Mouse (Mus musculus) myocyte (in vitro differentiated cells): ENCODE data around the gene Elovl6. TPM values are rescaled to one million over a fixed set of nuclear protein-coding genes. Genes with fewer than 3 reads are reported as not detected.

ENCODE experiments used
- H3K27me3 ChIP-seq: one replicate; pipeline ENCODE4 v1.6.1; 2011; ENCODE audit not compliant: control insufficient read depth, insufficient read depth, insufficient read length
- H3K36me3 ChIP-seq: one replicate; pipeline ENCODE4 v1.6.1; 2011; ENCODE audit not compliant: control insufficient read depth, insufficient read depth
- H3K4me2 ChIP-seq: one replicate; pipeline ENCODE4 v1.6.1; 2011; ENCODE audit warnings: low read depth, control low read depth
- H3K4me3 ChIP-seq: one replicate; pipeline ENCODE4 v1.5.1; 2011; ENCODE audit warnings: mild to moderate bottlenecking, control low read depth, moderate library complexity
- H3K79me2 ChIP-seq: one replicate; pipeline ENCODE4 v1.6.1; 2011; ENCODE audit not compliant: control insufficient read depth, insufficient read depth
- H3ac ChIP-seq: one replicate; pipeline ENCODE4 v1.6.1; 2011; ENCODE audit not compliant: control insufficient read depth, insufficient read length
- CEBPB ChIP-seq: IDR thresholded peaks from 2 replicates; pipeline ENCODE4 v1.6.1; 2011; ENCODE audit warnings: mild to moderate bottlenecking, moderate library complexity; ENCODE audit not compliant: poor library complexity, insufficient read depth, severe bottlenecking
- E2F4 ChIP-seq: IDR thresholded peaks from one replicate; pipeline ENCODE4 v1.6.1; 2011; ENCODE audit warnings: mild to moderate bottlenecking, control low read depth, moderate library complexity; ENCODE audit not compliant: insufficient read depth
- MAX ChIP-seq: IDR thresholded peaks from one replicate; pipeline ENCODE4 v1.6.1; 2011; ENCODE audit warnings: low read depth, mild to moderate bottlenecking, control low read depth
- MYOD1 ChIP-seq, 3 experiments: IDR thresholded peaks; one replicate each; pipeline ENCODE4 v1.6.1; 2011; ENCODE audit warnings: control low read depth in 2 of 3, low read depth in 2 of 3, mild to moderate bottlenecking in 2 of 3, moderate library complexity in 1 of 3; ENCODE audit not compliant: insufficient read length in 2 of 3, control insufficient read depth in 1 of 3
- MYOG ChIP-seq, 3 experiments: IDR thresholded peaks; one replicate each; pipeline ENCODE4 v1.6.1; 2011; ENCODE audit warnings: control low read depth in 2 of 3, low read depth in 2 of 3, mild to moderate bottlenecking in 2 of 3; ENCODE audit not compliant: insufficient read length in 2 of 3, control insufficient read depth in 1 of 3, insufficient read depth in 1 of 3
- POLR2A ChIP-seq: IDR thresholded peaks from one replicate; pipeline ENCODE4 v1.6.1; 2011; ENCODE audit warnings: low read depth, mild to moderate bottlenecking, control low read depth, moderate library complexity; ENCODE audit not compliant: insufficient read length
- POLR2AphosphoS2 ChIP-seq: IDR thresholded peaks from one replicate; pipeline ENCODE4 v1.6.1; 2011; ENCODE audit warnings: low read depth, control low read depth; ENCODE audit not compliant: insufficient read length
- REST ChIP-seq: IDR thresholded peaks from one replicate; pipeline ENCODE4 v1.6.1; 2011; ENCODE audit warnings: mild to moderate bottlenecking, control low read depth, moderate library complexity; ENCODE audit not compliant: insufficient read depth, insufficient read length
- SRF ChIP-seq: IDR thresholded peaks from one replicate; pipeline ENCODE4 v1.6.1; 2011; ENCODE audit warnings: low read depth; ENCODE audit not compliant: control insufficient read depth, insufficient read length
- TCF12 ChIP-seq: IDR thresholded peaks from one replicate; pipeline ENCODE4 v1.6.1; 2011; ENCODE audit warnings: mild to moderate bottlenecking, control low read depth; ENCODE audit not compliant: poor library complexity, insufficient read depth, severe bottlenecking
- TCF3 ChIP-seq: IDR thresholded peaks from one replicate; pipeline ENCODE4 v1.6.1; 2011; ENCODE audit warnings: low read depth, control low read depth; ENCODE audit not compliant: insufficient read length
- USF1 ChIP-seq: IDR thresholded peaks from one replicate; pipeline ENCODE4 v1.6.1; 2011; ENCODE audit warnings: low read depth, mild to moderate bottlenecking, control low read depth, moderate library complexity
- polyA plus RNA-seq: library from polyadenylated mRNA; unstranded; fragments of >200 nt; fragmentation: generic; extraction: Trizol; gene quantifications from one replicate; pipeline ENCODE4 v1.2.1, GENCODE M21; 2012; ENCODE audit warnings: missing spikeins

Gene Elovl6
- polyA plus RNA-seq, 1 experiment: 6.8 TPM

- H3K27me3 ChIP-seq: no peaks in the 10 kb centered on the region
- H3K79me2 ChIP-seq: no peaks in the 10 kb centered on the region
- TF ChIP-seq TCF3: no peak
- H3ac ChIP-seq: no peak overlapping the region
- H3K4me2 ChIP-seq: no peak overlapping the region
- no peaks in the 10 kb centered on the region for H3K36me3 ChIP-seq
- no peak overlapping the region for H3K4me3 ChIP-seq
Observed at GRCm38 (mm10) chr3:129637446-129637845, 105.3 kb downstream of the Elovl6 start.

GRCm38 (mm10) chr3:129639701-129640100, 107.5 kb downstream of the Elovl6 start:
- Histone ChIP-seq H3ac (no peak overlapping the region), H3K79me2 (no peaks in the 10 kb centered on the region), H3K36me3 (no peaks in the 10 kb centered on the region), H3K4me3 (no peak overlapping the region), H3K27me3 (no peaks in the 10 kb centered on the region), H3K4me2 (no peak overlapping the region)
- no peak for TF ChIP-seq MYOG (IDR thresholded peaks at IDR 0.05; ENCODE audit: control insufficient read depth in 1 of 3, insufficient read depth in 1 of 3, insufficient read length in 2 of 3, low read depth in 2 of 3)
- TF ChIP-seq MYOD1 (IDR thresholded peaks at IDR 0.05; ENCODE audit: control insufficient read depth in 1 of 3, insufficient read length in 2 of 3, low read depth in 2 of 3): no peak
- no peak for TF ChIP-seq E2F4
- TF ChIP-seq MAX: no peak
- no peak for TF ChIP-seq TCF3
- no peak for TF ChIP-seq REST
- TF ChIP-seq SRF: no peak
- TF ChIP-seq POLR2A: no peak
- TF ChIP-seq POLR2AphosphoS2: no peak
- TF ChIP-seq CEBPB: no peak

- no peaks in the 10 kb centered on the region for H3K36me3 ChIP-seq
- H3K4me2 ChIP-seq: no peak overlapping the region
- H3ac ChIP-seq: no peak overlapping the region
- no peaks in the 10 kb centered on the region for H3K27me3 ChIP-seq
- H3K79me2 ChIP-seq: no peaks in the 10 kb centered on the region
- H3K4me3 ChIP-seq: no peak overlapping the region
- TF ChIP-seq TCF3 (no peak), USF1 (no peak), SRF (no peak), E2F4 (no peak), MYOG (IDR thresholded peaks at IDR 0.05; ENCODE audit: control insufficient read depth in 1 of 3, insufficient read depth in 1 of 3, insufficient read length in 2 of 3, low read depth in 2 of 3) (no peak), TCF12 (no peak), POLR2AphosphoS2 (no peak), POLR2A (no peak)
Observed at GRCm38 (mm10) chr3:129640211-129641000, 108.3 kb downstream of the Elovl6 start.

GRCm38 (mm10) chr3:129641621-129642020, 109.5 kb downstream of the Elovl6 start:
- Histone ChIP-seq H3K4me2 (no peak overlapping the region), H3ac (no peak overlapping the region), H3K36me3 (no peaks in the 10 kb centered on the region), H3K27me3 (no peaks in the 10 kb centered on the region), H3K4me3 (no peak overlapping the region), H3K79me2 (no peaks in the 10 kb centered on the region)
- TF ChIP-seq POLR2A (no peak), MYOG (IDR thresholded peaks at IDR 0.05; ENCODE audit: control insufficient read depth in 1 of 3, insufficient read depth in 1 of 3, insufficient read length in 2 of 3, low read depth in 2 of 3) (no peak)

- H3K4me3 ChIP-seq: no peak overlapping the region
- H3K27me3 ChIP-seq: no peaks in the 10 kb centered on the region
- H3K79me2 ChIP-seq: no peaks in the 10 kb centered on the region
Observed at GRCm38 (mm10) chr3:129645409-129645808, 113.3 kb downstream of the Elovl6 start.

GRCm38 (mm10) chr3:129646781-129647180, 114.6 kb downstream of the Elovl6 start:
- H3K4me2 ChIP-seq: no peak overlapping the region
- H3K36me3 ChIP-seq: no peaks in the 10 kb centered on the region
- H3K4me3 ChIP-seq: no peak overlapping the region
- no peaks in the 10 kb centered on the region for H3K79me2 ChIP-seq
- H3K27me3 ChIP-seq: no peaks in the 10 kb centered on the region
- no peak overlapping the region for H3ac ChIP-seq
- TF ChIP-seq POLR2AphosphoS2 (no peak), MAX (no peak), TCF3 (no peak), CEBPB (no peak), POLR2A (no peak), MYOD1 (IDR thresholded peaks at IDR 0.05; ENCODE audit: control insufficient read depth in 1 of 3, insufficient read length in 2 of 3, low read depth in 2 of 3) (no peak), USF1 (no peak), SRF (no peak), REST (no peak), E2F4 (no peak)

More at GRCm38 (mm10) chr3:129645409-129645808, 113.3 kb downstream of the Elovl6 start:
- Histone ChIP-seq H3K4me2 (no peak overlapping the region), H3K36me3 (no peaks in the 10 kb centered on the region), H3ac (no peak overlapping the region)
- TF ChIP-seq TCF3 (no peak), MYOD1 (IDR thresholded peaks at IDR 0.05; ENCODE audit: control insufficient read depth in 1 of 3, insufficient read length in 2 of 3, low read depth in 2 of 3) (peak in 2 of 3 experiments; percentile 30 to 63)
